Mouse (Mus musculus): Measurements from ENCODE around the gene Nuak2. TPM values are rescaled to one million over a fixed set of nuclear protein-coding genes. Genes with fewer than 3 reads are reported as not detected.
A peak's percentile ranks its signal among the peaks of the same experiment; 100 is the strongest.

Nuak2 gene
- polyA plus RNA-seq, 1 experiment from 2014 or later, result 17.6 TPM

GRCm38 (mm10) chr1:132299744-132300143 is 16.2 kb upstream of the Nuak2 start:
- 0 out of 2 replicates have a peak, but pooled peaks cover 3% of the 10 kb centered on the region for H3K36me3 ChIP-seq
- ATAC-seq (ENCODE audit: low FRiP score), result no peak
- H3K9ac ChIP-seq, result peak overlapping the region; percentile 84
- 84% methylated on average over 5 of the region's 5 CpGs for WGBS
- H3K4me1 ChIP-seq (replicated peaks), result peaks cover 63% of the 10 kb centered on the region
- peaks cover 25% of the 10 kb centered on the region for H3K27me3 ChIP-seq
- H3K4me3 ChIP-seq, result peak overlapping the region; percentile 64
- H3K27ac ChIP-seq, result no peak overlapping the region
- H3K4me2 ChIP-seq, result peak overlapping the region; percentile 95
- H3K9me3 ChIP-seq, result no peaks in the 10 kb centered on the region

- no peak for ATAC-seq (ENCODE audit: low FRiP score)
- H3K4me2 ChIP-seq, result peak overlapping the region; percentile 95
- no peak overlapping the region for H3K27ac ChIP-seq
- H3K27me3 ChIP-seq, result peaks cover 18% of the 10 kb centered on the region
- peaks cover 53% of the 10 kb centered on the region for H3K4me1 ChIP-seq (replicated peaks)
- 0 out of 2 replicates have a peak, but pooled peaks cover 6% of the 10 kb centered on the region for H3K36me3 ChIP-seq
- no peak overlapping the region for H3K4me3 ChIP-seq
- no peak overlapping the region for H3K9ac ChIP-seq
- WGBS, result 71% methylated on average over 5 of the region's 5 CpGs
- H3K9me3 ChIP-seq, result no peaks in the 10 kb centered on the region
Measured at GRCm38 (mm10) chr1:132301242-132301641, 14.7 kb upstream of the Nuak2 start.

GRCm38 (mm10) chr1:132302341-132302866 is 13.5 kb upstream of the Nuak2 start:
- Histone ChIP-seq H3K27me3 (peaks cover 17% of the 10 kb centered on the region), H3K9ac (no peak overlapping the region), H3K27ac (no peak overlapping the region), H3K4me1 (replicated peaks) (peaks cover 41% of the 10 kb centered on the region), H3K9me3 (no peaks in the 10 kb centered on the region), H3K4me2 (no peak overlapping the region), H3K36me3 (0 out of 2 replicates have a peak, but pooled peaks cover 6% of the 10 kb centered on the region), H3K4me3 (no peak overlapping the region)
- WGBS, result 85% methylated on average over 9 of the region's 9 CpGs
- no peak for ATAC-seq (ENCODE audit: low FRiP score)

- no peaks in the 10 kb centered on the region for H3K9me3 ChIP-seq
- H3K27me3 ChIP-seq, result peaks cover 11% of the 10 kb centered on the region
- H3K4me1 ChIP-seq (replicated peaks), result peaks cover 19% of the 10 kb centered on the region
- ATAC-seq (ENCODE audit: low FRiP score), result no peak
- WGBS, result 25% methylated on average over 9 of the region's 9 CpGs
- 0 out of 2 replicates have a peak, but pooled peaks cover 6% of the 10 kb centered on the region for H3K36me3 ChIP-seq
- H3K4me3 ChIP-seq, result no peak overlapping the region
- H3K4me2 ChIP-seq, result no peak overlapping the region
- H3K9ac ChIP-seq, result no peak overlapping the region
- H3K27ac ChIP-seq, result no peak overlapping the region
Measured at GRCm38 (mm10) chr1:132304618-132305214, 11.2 kb upstream of the Nuak2 start.

- H3K4me3 ChIP-seq, result no peak overlapping the region
- H3K27ac ChIP-seq, result no peak overlapping the region
- H3K36me3 ChIP-seq, result 0 out of 2 replicates have a peak, but pooled peaks cover 6% of the 10 kb centered on the region
- no peaks in the 10 kb centered on the region for H3K9me3 ChIP-seq
- WGBS, result 40% methylated on average over 4 of the region's 4 CpGs
- H3K9ac ChIP-seq, result no peak overlapping the region
- no peak for ATAC-seq (ENCODE audit: low FRiP score)
- no peak overlapping the region for H3K4me2 ChIP-seq
- H3K27me3 ChIP-seq, result peaks cover 8% of the 10 kb centered on the region; the same call in 1 of the 2 replicates
- H3K4me1 ChIP-seq (replicated peaks), result peaks cover 10% of the 10 kb centered on the region; the same call in 1 of the 2 replicates
Measured at GRCm38 (mm10) chr1:132306160-132306559, 9.8 kb upstream of the Nuak2 start.

GRCm38 (mm10) chr1:132306808-132307207 is 9.1 kb upstream of the Nuak2 start:
- no peak overlapping the region for H3K27ac ChIP-seq
- H3K27me3 ChIP-seq, result 0 out of 2 replicates have a peak, but pooled peaks cover 6% of the 10 kb centered on the region
- no peak overlapping the region for H3K4me2 ChIP-seq
- no peak for ATAC-seq (ENCODE audit: low FRiP score)
- H3K9ac ChIP-seq, result no peak overlapping the region
- H3K4me3 ChIP-seq, result no peak overlapping the region
- WGBS, result 21% methylated on average over 4 of the region's 4 CpGs
- no peaks in the 10 kb centered on the region for H3K9me3 ChIP-seq
- H3K4me1 ChIP-seq (replicated peaks), result peaks cover 4% of the 10 kb centered on the region; the same call in 1 of the 2 replicates
- 0 out of 2 replicates have a peak, but pooled peaks cover 6% of the 10 kb centered on the region for H3K36me3 ChIP-seq

GRCm38 (mm10) chr1:132307962-132308361 is 8.0 kb upstream of the Nuak2 start:
- no peak overlapping the region for H3K9ac ChIP-seq
- H3K9me3 ChIP-seq, result no peaks in the 10 kb centered on the region
- no peaks in the 10 kb centered on the region for H3K27me3 ChIP-seq
- ATAC-seq (ENCODE audit: low FRiP score), result no peak
- no peak overlapping the region for H3K4me2 ChIP-seq
- no peaks in the 10 kb centered on the region; the same call in 1 of the 2 replicates for H3K4me1 ChIP-seq (replicated peaks)
- 0 out of 2 replicates have a peak, but pooled peaks cover 6% of the 10 kb centered on the region for H3K36me3 ChIP-seq
- H3K27ac ChIP-seq, result no peak overlapping the region
- WGBS, result 84% methylated on average over 6 of the region's 6 CpGs
- no peak overlapping the region for H3K4me3 ChIP-seq

GRCm38 (mm10) chr1:132308674-132309073 is 7.3 kb upstream of the Nuak2 start:
- H3K4me2 ChIP-seq, result no peak overlapping the region
- no peak for ATAC-seq (ENCODE audit: low FRiP score)
- H3K36me3 ChIP-seq, result 0 out of 2 replicates have a peak, but pooled peaks cover 6% of the 10 kb centered on the region
- no peak overlapping the region for H3K9ac ChIP-seq
- WGBS, result 97% methylated on average over 7 of the region's 7 CpGs
- H3K9me3 ChIP-seq, result no peaks in the 10 kb centered on the region
- no peaks in the 10 kb centered on the region; the same call in 1 of the 2 replicates for H3K4me1 ChIP-seq (replicated peaks)
- H3K27me3 ChIP-seq, result no peaks in the 10 kb centered on the region
- no peak overlapping the region for H3K27ac ChIP-seq
- no peak overlapping the region for H3K4me3 ChIP-seq

- no peaks in the 10 kb centered on the region for H3K9me3 ChIP-seq
- no peaks in the 10 kb centered on the region for H3K36me3 ChIP-seq
- peaks cover 4% of the 10 kb centered on the region for H3K4me1 ChIP-seq (replicated peaks)
- ATAC-seq (ENCODE audit: low FRiP score), result no peak
- no peak overlapping the region for H3K27ac ChIP-seq
- WGBS, result 68% methylated on average over 7 of the region's 7 CpGs
- no peak overlapping the region for H3K9ac ChIP-seq
- H3K4me2 ChIP-seq, result no peak overlapping the region
- peaks cover 11% of the 10 kb centered on the region; the same call in 1 of the 2 replicates for H3K27me3 ChIP-seq
- H3K4me3 ChIP-seq, result no peak overlapping the region
Measured at GRCm38 (mm10) chr1:132310754-132311153, 5.2 kb upstream of the Nuak2 start.

- no peaks in the 10 kb centered on the region for H3K9me3 ChIP-seq
- peaks cover 11% of the 10 kb centered on the region; the same call in 1 of the 2 replicates for H3K27me3 ChIP-seq
- H3K9ac ChIP-seq, result no peak overlapping the region
- whole genome bisulfite sequencing, result 85% methylated on average over 10 of the region's 10 CpGs
- no peak for ATAC-seq (ENCODE audit: low FRiP score)
- H3K27ac ChIP-seq, result no peak overlapping the region
- H3K36me3 ChIP-seq, result no peaks in the 10 kb centered on the region
- H3K4me3 ChIP-seq, result no peak overlapping the region
- H3K4me1 ChIP-seq (replicated peaks), result peaks cover 5% of the 10 kb centered on the region
- no peak overlapping the region for H3K4me2 ChIP-seq
Measured at GRCm38 (mm10) chr1:132311174-132311859, 4.6 kb upstream of the Nuak2 start.

- Histone ChIP-seq H3K27me3 (peaks cover 11% of the 10 kb centered on the region; the same call in 1 of the 2 replicates), H3K36me3 (no peaks in the 10 kb centered on the region), H3K27ac (no peak overlapping the region), H3K4me3 (no peak overlapping the region), H3K9ac (no peak overlapping the region), H3K4me1 (replicated peaks) (peaks cover 12% of the 10 kb centered on the region), H3K4me2 (no peak overlapping the region), H3K9me3 (no peaks in the 10 kb centered on the region)
- ATAC-seq (ENCODE audit: low FRiP score), result no peak
- 75% methylated on average over 2 of the region's 2 CpGs for WGBS
Measured at GRCm38 (mm10) chr1:132312043-132312442, 3.9 kb upstream of the Nuak2 start.

- peaks cover 19% of the 10 kb centered on the region for H3K4me1 ChIP-seq (replicated peaks)
- ATAC-seq (ENCODE audit: low FRiP score), result no peak
- WGBS, result 68% methylated on average over 3 of the region's 3 CpGs
- H3K9me3 ChIP-seq, result no peaks in the 10 kb centered on the region
- no peak overlapping the region for H3K4me3 ChIP-seq
- peaks cover 11% of the 10 kb centered on the region; the same call in 1 of the 2 replicates for H3K27me3 ChIP-seq
- H3K36me3 ChIP-seq, result no peaks in the 10 kb centered on the region
- H3K9ac ChIP-seq, result no peak overlapping the region
- no peak overlapping the region for H3K4me2 ChIP-seq
- no peak overlapping the region for H3K27ac ChIP-seq
Measured at GRCm38 (mm10) chr1:132312703-132313102, 3.2 kb upstream of the Nuak2 start.

Measured in hindbrain, embryonic 13.5 days (tissue).